Mouse (Mus musculus) forebrain, embryonic 10.5 days (tissue): ENCODE measurements at regions not wholly inside any gene's neighbourhood (a gene's known extent, or its start where the extent isn't known, plus 50 kb on each side); places are given as distances from the start of the nearest gene placed in this dataset.

Experiments
- DNase-seq: peaks from one replicate; pipeline ENCODE4 v3.0.0-alpha.2; 2017; ENCODE audit warnings: low spot score; ENCODE audit errors: extremely low spot score
- H3K27ac ChIP-seq: fragments of 300-500 bp; sonication (generic); 2 replicates; pipeline ENCODE4 v1.5.1; 2016; ENCODE audit warnings: mild to moderate bottlenecking
- H3K27me3 ChIP-seq: fragments of 300-500 bp; sonication (generic); 2 replicates; pipeline ENCODE4 v1.6.1; 2016; ENCODE audit warnings: mild to moderate bottlenecking; ENCODE audit not compliant: poor library complexity, severe bottlenecking
- H3K36me3 ChIP-seq: fragments of 300-500 bp; sonication (generic); replicated peaks from 2 replicates; pipeline ENCODE4 v1.6.1; 2016; ENCODE audit warnings: mild to moderate bottlenecking, moderate library complexity
- H3K4me1 ChIP-seq: fragments of 300-500 bp; sonication (generic); 2 replicates; pipeline ENCODE4 v1.6.1; 2016
- H3K4me3 ChIP-seq: fragments of 300-500 bp; sonication (generic); 2 replicates; pipeline ENCODE4 v1.5.1; 2016; ENCODE audit warnings: mild to moderate bottlenecking, moderate library complexity
- H3K9me3 ChIP-seq: fragments of 300-500 bp; sonication (generic); 2 replicates; pipeline ENCODE4 v1.6.1; 2016; ENCODE audit warnings: mild to moderate bottlenecking, moderate library complexity
- WGBS: fragments of 180-500 bp; shearing (Covaris S2); methylation state at CpG from one replicate; pipeline ENCODE4 v1.1.7; 2016; 5-methylcytosine and 5-hydroxymethylcytosine counted together

- Histone ChIP-seq H3K4me1 (peaks cover 30% of the 10 kb centered on the region), H3K27me3 (no peaks in the 10 kb centered on the region), H3K36me3 (no peaks in the 10 kb centered on the region), H3K9me3 (no peaks in the 10 kb centered on the region), H3K4me3 (peak overlapping the region; percentile 6; the same call in 1 of the 2 replicates), H3K27ac (peak overlapping the region; percentile 62; the same call in 1 of the 2 replicates)
- 28% methylated on average over 5 of the region's 5 CpGs for WGBS
- peak; percentile 24 for DNase-seq
Observed at GRCm38 (mm10) chr19:26467179-26467651, 137.6 kb upstream of the Smarca2 start.

- 88% methylated on average over 1 of the region's 1 CpGs for WGBS
- DNase-seq = no peak
- Histone ChIP-seq H3K4me3 (no peak overlapping the region), H3K27ac (no peak overlapping the region), H3K4me1 (peaks cover 27% of the 10 kb centered on the region), H3K27me3 (no peaks in the 10 kb centered on the region), H3K36me3 (no peaks in the 10 kb centered on the region), H3K9me3 (no peaks in the 10 kb centered on the region)
Observed at GRCm38 (mm10) chr19:26472659-26473058, 132.2 kb upstream of the Smarca2 start.

DNA sequence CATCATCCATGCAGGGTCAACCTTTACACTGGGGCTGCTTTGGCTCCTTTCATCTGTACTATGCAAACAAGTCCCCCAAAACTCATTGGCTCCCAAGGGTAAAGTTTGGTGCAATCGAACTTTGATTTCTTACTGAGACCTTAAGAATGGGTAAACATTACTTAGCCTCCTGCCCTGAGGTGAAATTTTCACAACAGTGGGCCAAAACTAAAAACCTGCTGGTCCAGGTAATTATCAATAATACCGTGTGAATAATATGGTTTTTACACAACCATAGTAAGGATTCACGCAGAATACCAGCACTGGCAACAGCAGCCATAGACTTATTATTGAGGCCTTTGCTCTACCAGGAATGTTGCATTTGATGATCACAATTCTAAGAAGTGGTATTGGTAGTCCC is 131.6 kb upstream of the Smarca2 start:
- no peaks in the 10 kb centered on the region for H3K36me3 ChIP-seq
- H3K4me3 ChIP-seq = no peak overlapping the region
- WGBS = 91% methylated on average over 3 of the region's 3 CpGs
- no peaks in the 10 kb centered on the region for H3K9me3 ChIP-seq
- no peak overlapping the region for H3K27ac ChIP-seq
- DNase-seq = no peak
- H3K4me1 ChIP-seq = peaks cover 28% of the 10 kb centered on the region
- H3K27me3 ChIP-seq = no peaks in the 10 kb centered on the region

GRCm38 (mm10) chr19:26475197-26475596 is 129.7 kb upstream of the Smarca2 start:
- 80% methylated on average over 2 of the region's 2 CpGs for WGBS
- Histone ChIP-seq H3K27me3 (no peaks in the 10 kb centered on the region), H3K27ac (no peak overlapping the region), H3K4me1 (peaks cover 37% of the 10 kb centered on the region), H3K36me3 (no peaks in the 10 kb centered on the region), H3K4me3 (no peak overlapping the region), H3K9me3 (no peaks in the 10 kb centered on the region)
- no peak for DNase-seq

GRCm38 (mm10) chr19:26475754-26476153 is 129.1 kb upstream of the Smarca2 start:
- WGBS = 62% methylated on average over 2 of the region's 2 CpGs
- Histone ChIP-seq H3K4me1 (peaks cover 37% of the 10 kb centered on the region), H3K27ac (0 out of 2 replicates have a peak overlapping the region, but pooled peaks have one; percentile 40), H3K27me3 (no peaks in the 10 kb centered on the region), H3K36me3 (no peaks in the 10 kb centered on the region), H3K4me3 (no peak overlapping the region), H3K9me3 (no peaks in the 10 kb centered on the region)
- DNase-seq = no peak

DNA sequence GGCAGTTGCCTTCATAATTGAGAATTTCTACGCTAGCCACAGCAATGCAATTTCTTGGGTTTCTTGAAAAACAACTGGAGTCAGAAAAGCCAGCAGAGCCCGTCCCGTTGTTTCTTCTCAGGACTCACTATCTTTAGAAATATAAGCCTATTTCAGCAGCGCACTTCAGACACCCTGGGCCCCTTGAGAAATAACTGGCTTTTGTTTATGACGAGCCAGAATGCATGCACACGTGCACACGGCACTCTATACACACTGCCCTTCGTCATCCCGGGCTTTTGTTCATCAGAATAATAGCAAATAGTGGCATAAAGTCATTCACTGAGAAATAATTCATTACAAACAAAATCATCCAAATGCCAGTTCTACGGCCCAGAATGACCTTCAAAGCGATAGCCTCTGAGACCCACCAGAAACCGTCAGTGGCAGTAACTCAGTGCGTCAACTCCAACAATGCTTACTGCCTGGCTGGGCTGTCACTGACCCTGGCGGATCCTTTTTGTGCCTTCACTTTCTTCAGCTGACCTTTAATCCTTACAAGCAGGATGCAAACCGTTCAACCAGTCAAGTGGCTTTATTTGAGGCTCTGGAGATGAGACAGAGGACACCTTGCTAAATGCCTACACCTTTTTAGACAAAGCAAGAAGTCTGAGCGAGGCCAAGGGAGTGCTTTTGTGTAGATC is 126.7 kb upstream of the Smarca2 start:
- DNase-seq = no peak
- no peaks in the 10 kb centered on the region for H3K9me3 ChIP-seq
- 49% methylated on average over 16 of the region's 16 CpGs for WGBS

GRCm38 (mm10) chr19:26484322-26484721 is 120.5 kb upstream of the Smarca2 start:
- no peaks in the 10 kb centered on the region for H3K36me3 ChIP-seq
- no peak for DNase-seq
- H3K27me3 ChIP-seq = no peaks in the 10 kb centered on the region
- 61% methylated on average over 3 of the region's 3 CpGs for WGBS
- no peaks in the 10 kb centered on the region for H3K9me3 ChIP-seq
- H3K4me1 ChIP-seq = no peaks in the 10 kb centered on the region; the same call in 1 of the 2 replicates
- no peak overlapping the region for H3K4me3 ChIP-seq
- H3K27ac ChIP-seq = no peak overlapping the region

More for the DNA sequence above, 126.7 kb upstream of the Smarca2 start:
- no peak overlapping the region for H3K27ac ChIP-seq
- H3K36me3 ChIP-seq = no peaks in the 10 kb centered on the region
- no peak overlapping the region for H3K4me3 ChIP-seq
- H3K27me3 ChIP-seq = no peaks in the 10 kb centered on the region
- H3K4me1 ChIP-seq = peaks cover 37% of the 10 kb centered on the region

DNA sequence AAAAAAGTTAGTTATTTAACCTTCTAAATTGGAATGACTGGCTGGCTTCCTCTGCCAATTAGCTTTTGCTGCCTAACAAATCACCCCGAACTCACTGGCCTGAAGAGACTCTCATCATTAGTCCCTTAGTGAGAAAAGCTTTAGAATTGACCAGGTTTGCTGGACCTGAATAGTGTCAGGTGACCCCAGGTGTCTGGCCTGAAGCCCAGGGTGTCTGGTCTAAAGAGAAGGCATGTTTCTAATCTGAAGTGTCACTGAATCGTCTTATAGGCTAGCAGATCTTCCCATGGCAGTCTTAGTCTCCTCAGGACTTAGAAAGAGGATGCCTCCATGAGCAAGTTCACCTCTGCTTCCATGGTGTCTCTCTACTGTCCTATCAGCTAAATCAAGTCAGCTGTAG is 112.0 kb upstream of the Smarca2 start:
- DNase-seq = no peak
- Histone ChIP-seq H3K27ac (no peak overlapping the region), H3K4me1 (no peaks in the 10 kb centered on the region), H3K4me3 (no peak overlapping the region), H3K36me3 (no peaks in the 10 kb centered on the region), H3K27me3 (no peaks in the 10 kb centered on the region), H3K9me3 (no peaks in the 10 kb centered on the region)
- WGBS = 67% methylated on average over 2 of the region's 2 CpGs

GRCm38 (mm10) chr19:26501064-26501463 is 103.8 kb upstream of the Smarca2 start:
- no peak for DNase-seq

DNA sequence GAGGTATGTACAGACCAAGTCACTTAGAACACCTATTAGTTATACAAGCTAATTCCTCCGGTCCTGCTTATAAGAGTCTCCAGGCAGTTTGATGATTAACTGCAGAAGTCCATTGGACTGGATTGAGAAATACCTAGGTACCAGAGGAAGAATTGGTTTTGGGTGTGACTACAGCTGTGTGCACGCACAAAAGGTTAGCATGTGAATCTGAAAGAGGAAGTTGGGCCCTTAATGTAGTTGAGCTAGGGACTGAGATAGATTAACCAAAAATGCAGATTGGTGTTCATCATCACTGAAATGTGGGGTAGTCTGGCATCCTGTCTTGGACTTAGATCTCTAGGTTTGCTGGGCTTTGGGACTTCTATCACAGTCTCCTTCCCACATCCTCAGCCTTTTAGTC is 100.8 kb upstream of the Smarca2 start:
- Histone ChIP-seq H3K36me3 (no peaks in the 10 kb centered on the region), H3K4me1 (0 out of 2 replicates have a peak, but pooled peaks cover 5% of the 10 kb centered on the region), H3K9me3 (no peaks in the 10 kb centered on the region), H3K4me3 (no peak overlapping the region), H3K27me3 (no peaks in the 10 kb centered on the region), H3K27ac (no peak overlapping the region)
- 96% methylated on average over 2 of the region's 2 CpGs for WGBS
- DNase-seq = no peak

More at GRCm38 (mm10) chr19:26501064-26501463, 103.8 kb upstream of the Smarca2 start:
- Histone ChIP-seq H3K4me3 (no peak overlapping the region), H3K4me1 (no peaks in the 10 kb centered on the region), H3K27me3 (no peaks in the 10 kb centered on the region), H3K9me3 (no peaks in the 10 kb centered on the region), H3K36me3 (no peaks in the 10 kb centered on the region), H3K27ac (no peak overlapping the region)

GRCm38 (mm10) chr19:26506802-26507201 is 98.0 kb upstream of the Smarca2 start:
- H3K27me3 ChIP-seq = no peaks in the 10 kb centered on the region
- no peaks in the 10 kb centered on the region for H3K36me3 ChIP-seq
- DNase-seq = no peak
- peaks cover 25% of the 10 kb centered on the region for H3K4me1 ChIP-seq
- WGBS = 64% methylated on average over 1 of the region's 1 CpGs
- no peaks in the 10 kb centered on the region for H3K9me3 ChIP-seq
- no peak overlapping the region for H3K27ac ChIP-seq
- no peak overlapping the region for H3K4me3 ChIP-seq

DNA sequence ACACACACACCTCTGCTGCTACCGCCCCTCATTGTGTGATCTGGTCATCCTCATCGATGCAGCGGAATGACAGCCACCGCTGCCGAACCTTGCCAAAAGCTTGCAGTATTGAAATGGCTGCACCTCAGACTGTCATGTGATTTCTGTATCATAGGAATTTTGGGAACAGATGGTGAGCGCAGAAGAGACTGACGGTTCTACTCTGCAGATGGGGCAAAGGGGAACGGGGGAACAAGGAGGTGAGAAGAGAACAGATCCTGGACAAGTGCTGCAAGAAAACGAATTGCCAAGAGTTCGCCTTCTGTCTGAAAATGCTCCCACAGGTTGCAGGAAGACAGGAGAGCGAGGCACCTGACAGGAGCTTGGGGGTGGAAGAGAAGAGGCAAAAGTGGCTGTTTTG is 96.9 kb upstream of the Smarca2 start:
- H3K4me3 ChIP-seq = no peak overlapping the region
- DNase-seq = no peak
- 88% methylated on average over 11 of the region's 11 CpGs for WGBS
- H3K9me3 ChIP-seq = no peaks in the 10 kb centered on the region
- H3K27me3 ChIP-seq = no peaks in the 10 kb centered on the region
- no peak overlapping the region for H3K27ac ChIP-seq
- peaks cover 27% of the 10 kb centered on the region for H3K4me1 ChIP-seq
- H3K36me3 ChIP-seq = no peaks in the 10 kb centered on the region

DNA sequence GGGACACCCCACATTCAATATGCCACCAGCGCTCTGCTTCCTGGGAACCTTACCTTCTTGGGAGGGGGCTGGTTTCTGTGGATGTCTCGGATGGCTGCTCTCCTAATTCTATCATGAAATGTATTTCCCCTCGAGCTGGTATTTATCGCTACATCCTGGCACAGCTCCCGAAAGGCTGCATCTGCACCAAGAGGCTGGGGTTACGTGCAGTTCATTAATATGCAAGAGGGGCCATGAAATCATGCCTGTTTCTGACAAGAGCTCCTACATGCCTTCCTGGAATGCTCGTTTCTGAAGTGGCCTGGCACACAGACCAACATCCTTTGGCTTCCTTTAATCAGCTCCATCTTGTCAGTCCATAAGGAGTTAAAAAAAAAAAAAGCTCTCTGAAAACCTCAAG is 96.2 kb upstream of the Smarca2 start:
- Histone ChIP-seq H3K4me3 (no peak overlapping the region), H3K27me3 (no peaks in the 10 kb centered on the region), H3K36me3 (no peaks in the 10 kb centered on the region), H3K4me1 (peaks cover 27% of the 10 kb centered on the region), H3K9me3 (no peaks in the 10 kb centered on the region), H3K27ac (no peak overlapping the region)
- WGBS = 75% methylated on average over 7 of the region's 7 CpGs
- no peak for DNase-seq
